8 mouse cellular contexts compared by ENCODE assay signal in genomic region chr1:155741988-155742387, GRCm38 (mm10). TPM values are rescaled to one million over a fixed set of nuclear protein-coding genes. Genes with fewer than 3 reads are reported as not detected.
A peak's percentile ranks its signal among the peaks of the same experiment; 100 is the strongest.
DNase-seq lines count a peak whose midpoint lies in the region; ATAC-seq and TF ChIP-seq lines count a peak whose summit lies in the region.

No protein-coding gene starts in this region.

- 2% methylated on average over 25 of the region's 26 CpGs for WGBS in liver, adult 2 months
- WGBS in hindbrain, embryonic 13.5 days = under 1% methylated on average over 25 of the region's 26 CpGs

- no peak overlapping the region for H3K27ac ChIP-seq in liver, adult 2 months (replicated peaks; ENCODE audit: insufficient read depth, low read depth, low read length)
- H3K27ac ChIP-seq in hindbrain, embryonic 13.5 days = no peak overlapping the region

- ATAC-seq in hindbrain, embryonic 13.5 days (ENCODE audit: low FRiP score) = peak; percentile 71

- no peak for DNase-seq in liver, adult 2 months (ENCODE audit: extremely low read depth, low read depth, low spot score)
- no peak for DNase-seq in liver
- peak; percentile 79 for DNase-seq in embryo, embryonic 11 days
- peak; percentile 72 for DNase-seq in mesoderm, embryonic 11.5 days (ENCODE audit: low read depth, low spot score)
- peak; percentile 30 for DNase-seq in thymus, postnatal 14 days
- DNase-seq in layer of hippocampus, adult 11-12 months (ENCODE audit: low spot score) = no peak
- DNase-seq in lung, adult 18-20 months = no peak

- TF ChIP-seq POLR2A in liver, adult 2 months (IDR thresholded peaks at IDR 0.05; ENCODE audit: extremely low read depth, insufficient read depth, low read length) = no peak

- peaks cover 35% of the 10 kb centered on the region for H3K27me3 ChIP-seq in liver, adult 2 months (ENCODE audit: control insufficient read depth, insufficient read depth, low read length)
- H3K27me3 ChIP-seq in hindbrain, embryonic 13.5 days = peaks cover 93% of the 10 kb centered on the region

- H3K79me2 ChIP-seq in liver, adult 2 months (ENCODE audit: control insufficient read depth, insufficient read depth, low read length) = no peaks in the 10 kb centered on the region

- no peaks in the 10 kb centered on the region for H3K36me3 ChIP-seq in liver, adult 2 months (ENCODE audit: control insufficient read depth, insufficient read depth, low read length)
- H3K36me3 ChIP-seq in hindbrain, embryonic 13.5 days = no peaks in the 10 kb centered on the region

- TF ChIP-seq CTCF in liver, adult 2 months (IDR thresholded peaks at IDR 0.05; ENCODE audit: low read depth, low read length) = no peak

- no peaks in the 10 kb centered on the region for H3K4me1 ChIP-seq in liver, adult 2 months (ENCODE audit: control insufficient read depth, insufficient read depth, low read length)
- H3K4me1 ChIP-seq in hindbrain, embryonic 13.5 days (replicated peaks) = peaks cover 35% of the 10 kb centered on the region

- H3K4me3 ChIP-seq in liver, adult 2 months (ENCODE audit: insufficient read depth, low read depth, low read length) = peak overlapping the region; percentile 46; the same call in 1 of the 2 replicates
- peak overlapping the region; percentile 38 for H3K4me3 ChIP-seq in hindbrain, embryonic 13.5 days

- no peaks in the 10 kb centered on the region for H3K9me3 ChIP-seq in hindbrain, embryonic 13.5 days

- no peak overlapping the region for H3K9ac ChIP-seq in liver, adult 2 months (ENCODE audit: low read depth, low read length)
- H3K9ac ChIP-seq in hindbrain, embryonic 13.5 days = 0 out of 2 replicates have a peak overlapping the region, but pooled peaks have one; percentile 49

- peak overlapping the region; percentile 64 for H3K4me2 ChIP-seq in hindbrain, embryonic 13.5 days

RNA-seq across cellular contexts. Expression of gene Lhx4, which starts 9.5 kb away (rescaled TPM):
- not detected in 2 replicates for total RNA-seq in liver, adult 2 months (2014; rRNA removed)
- polyA plus RNA-seq in liver, adult 2 months (2012; rRNA removed) = not detected in 2 replicates
- 6.4 and 9.3 TPM in 2 replicates for polyA plus RNA-seq in hindbrain, embryonic 13.5 days (2015; fragmentation: Nextera tagmentation; extraction: Ambion mirVana)

Comparison
In these comparisons a context has a peak if more than half of its experiments do, and no peak if none do; other contexts are left out.
1. DNase-seq: peak in embryo, embryonic 11 days (single experiment), mesoderm, embryonic 11.5 days (single experiment) and thymus, postnatal 14 days (single experiment); none in liver, adult 2 months (single experiment), liver (single experiment), layer of hippocampus, adult 11-12 months (single experiment) and lung, adult 18-20 months (0 of 2).